Mouse (Mus musculus) layer of hippocampus, adult 8-10 months (tissue): ENCODE results near the gene Gm49450. TPM values are rescaled to one million over a fixed set of nuclear protein-coding genes. Genes with fewer than 3 reads are reported as not detected.

ENCODE experiments used
- DNase-seq, 2 experiments: peaks; one replicate each; pipeline ENCODE4 v3.0.0; 2022; ENCODE audit warnings: low spot score in 2 of 2
- total RNA-seq, 4 experiments: library from RNA; stranded (reverse); gene quantifications; 2 replicates each; pipeline ENCODE4 v1.2.4; 2022

Gm49450 gene
- total RNA-seq, 4 experiments from 2014 or later = not detected

DNA sequence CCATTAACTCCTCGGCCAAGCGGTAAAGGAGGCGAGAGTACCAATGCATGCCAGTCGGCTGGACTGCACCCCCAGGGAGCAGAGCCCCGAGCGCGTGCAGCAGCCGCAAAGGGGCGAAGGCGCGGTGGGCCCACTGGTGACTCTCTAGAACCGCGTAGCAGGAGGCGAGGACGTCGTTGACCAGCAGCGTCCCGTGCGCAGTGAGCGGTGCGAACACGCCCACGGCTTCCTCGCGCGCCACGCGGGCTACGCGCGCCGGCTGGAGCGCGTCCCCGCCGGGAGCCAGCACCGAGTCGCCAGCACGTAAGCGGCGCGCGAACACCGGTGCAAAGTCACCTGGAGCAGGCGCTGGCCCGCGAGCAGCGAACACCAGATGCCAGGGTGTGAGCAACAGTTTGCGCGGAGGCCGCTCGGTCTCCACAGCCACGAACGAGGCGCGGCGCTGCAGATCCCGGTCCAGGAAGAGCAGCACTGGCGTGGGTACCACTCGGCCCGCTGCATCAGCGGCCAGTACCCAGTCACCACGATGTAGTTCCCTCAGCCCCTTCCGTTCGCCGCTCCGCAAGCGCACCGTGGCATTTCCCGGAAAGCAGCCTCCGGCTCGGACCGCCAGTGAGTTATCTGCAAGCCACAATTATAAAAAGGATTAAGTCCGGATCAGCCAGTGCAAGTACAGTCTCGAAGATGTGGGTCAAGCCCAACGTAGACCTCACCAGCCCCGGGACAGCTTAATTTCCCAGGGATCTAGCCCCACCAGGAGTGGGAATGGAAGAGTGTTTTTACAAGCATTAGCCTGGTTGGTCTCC lies 59.2 kb downstream of the Gm49450 start, which contains the start of gene Rhebl1:
Gene Rhebl1, minus strand, starts transcription at position 601 of the 806 bp plus-strand sequence.
- no peak for DNase-seq

DNA sequence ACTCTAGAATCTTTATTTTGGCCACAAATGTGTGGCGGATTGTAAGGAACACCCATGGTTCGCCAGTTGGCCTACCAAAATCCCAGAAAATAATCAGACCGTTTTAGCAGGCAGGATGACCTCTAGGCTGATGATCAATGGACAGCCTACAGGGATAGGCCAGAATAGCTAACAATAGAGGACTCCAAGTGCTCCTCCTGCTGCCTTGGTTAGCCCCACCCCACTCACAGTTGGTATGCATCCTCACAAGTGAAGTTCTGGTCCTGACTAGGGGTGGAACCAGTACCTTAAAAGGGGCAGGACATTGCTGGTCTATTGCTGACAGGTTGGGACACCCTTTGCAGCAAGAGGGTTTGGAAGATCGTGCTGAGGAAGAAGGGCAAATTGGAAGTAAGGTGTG lies 60.3 kb downstream of the Gm49450 start:
- no peak for DNase-seq

- DNase-seq = peak; percentile 56 to 67
These were observed 61.3 kb downstream of the Gm49450 start for GRCm38 (mm10) chr15:98891907-98892606.

- no peak for DNase-seq
These were observed 62.1 kb downstream of the Gm49450 start for GRCm38 (mm10) chr15:98891198-98891742.

DNA sequence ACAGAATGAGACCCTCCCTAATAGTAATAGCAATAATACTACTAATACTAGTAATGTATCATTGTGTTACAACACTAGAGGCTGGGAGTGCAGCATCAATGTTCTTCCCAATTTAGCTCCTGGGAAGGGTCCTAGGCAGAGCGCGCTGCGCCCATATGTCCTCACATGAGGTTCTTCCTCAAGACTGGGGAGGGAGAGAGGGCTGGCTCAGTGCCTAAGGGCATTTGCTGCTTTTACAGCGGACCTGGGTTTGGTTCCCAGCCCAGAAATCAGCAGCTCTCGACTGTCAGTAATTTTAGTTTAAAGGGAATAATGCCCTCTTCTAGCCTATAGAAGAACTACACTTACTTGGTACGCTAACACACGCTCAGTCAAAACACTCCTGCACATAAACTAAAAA lies 65.8 kb downstream of the Gm49450 start:
- DNase-seq = no peak

- DNase-seq = no peak
These were observed 66.5 kb downstream of the Gm49450 start for GRCm38 (mm10) chr15:98886667-98887387.

GRCm38 (mm10) chr15:98884106-98884505 lies 69.2 kb downstream of the Gm49450 start:
- no peak for DNase-seq

DNA sequence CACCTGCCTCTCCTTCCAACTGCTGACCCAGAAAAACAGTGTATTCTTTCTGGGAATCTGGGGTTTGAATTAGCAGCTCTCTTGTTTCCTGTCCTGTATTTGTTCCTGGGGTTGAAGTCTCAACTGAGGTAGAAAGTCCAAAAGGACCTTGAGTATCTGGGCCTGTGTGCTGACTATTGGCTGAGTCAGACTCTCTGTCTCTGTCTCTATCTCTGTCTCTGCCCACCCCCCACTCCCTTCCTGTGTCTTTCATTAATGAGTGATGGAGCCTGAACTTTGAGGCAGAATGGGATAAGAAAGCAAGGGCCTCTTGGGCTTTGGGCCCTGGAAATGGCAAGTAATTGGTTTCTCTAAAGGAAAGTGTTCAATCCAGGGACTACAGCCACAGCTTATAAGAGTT lies 69.7 kb downstream of the Gm49450 start:
- no peak for DNase-seq

Other genes starting within 250 kb of the Gm49450 start
- 10 to 100 TPM in 1 of 4 experiments, 1 to 10 TPM in 3; 7.4 to 10.4 (median 8.4) TPM for gene Ccdc65, start 245.3 kb downstream of the Gm49450 start, total RNA-seq
- gene Fkbp11, start 225.4 kb downstream of the Gm49450 start, total RNA-seq = 1 to 10 TPM; 1.2 to 2.3 (median 1.5) TPM
- gene Arf3, start 190.3 kb downstream of the Gm49450 start, total RNA-seq = 100 to 1,000 TPM; 730 to 835 (median 787) TPM
- under 1 TPM; 0.16 to 0.59 (median 0.41) TPM for gene Wnt10b, start 175.4 kb downstream of the Gm49450 start, total RNA-seq
- gene Wnt1, start 163.7 kb downstream of the Gm49450 start, total RNA-seq = not detected
- gene Ddn, start 144.1 kb downstream of the Gm49450 start, total RNA-seq = 1,000 to 10,000 TPM; 1,258 to 1,383 (median 1,345) TPM
- 10 to 100 TPM; 49.0 to 55.2 (median 50.2) TPM for gene Prkag1, start 122.0 kb downstream of the Gm49450 start, total RNA-seq
- 10 to 100 TPM; 77.8 to 96.0 (median 89.6) TPM for gene Kmt2d, start 82.3 kb downstream of the Gm49450 start, total RNA-seq
- 10 to 100 TPM in 1 of 4 experiments, 1 to 10 TPM in 3; 4.9 to 10.4 (median 7.9) TPM for gene Rhebl1, start 59.0 kb downstream of the Gm49450 start, total RNA-seq
- under 1 TPM in 3 of 4 experiments, not detected in 1; 0.18 to 0.34 (median 0.23) TPM for gene Dhh, start 55.0 kb downstream of the Gm49450 start, total RNA-seq
- 10 to 100 TPM; 17.9 to 21.8 (median 19.6) TPM for gene Lmbr1l, start 35.3 kb downstream of the Gm49450 start, total RNA-seq
- 100 to 1,000 TPM; 488 to 526 (median 515) TPM for gene Tuba1b, start 19.0 kb downstream of the Gm49450 start, total RNA-seq
- gene Tuba1a, start 152 bp upstream of the Gm49450 start, total RNA-seq = 100 to 1,000 TPM; 800 to 882 (median 860) TPM
- gene Tuba1c, start 76.3 kb upstream of the Gm49450 start, total RNA-seq = 10 to 100 TPM; 47.7 to 64.5 (median 52.7) TPM
- 1 to 10 TPM in 3 of 4 experiments, under 1 TPM in 1; 0.96 to 1.9 (median 1.4) TPM for gene Prph, start 101.6 kb upstream of the Gm49450 start, total RNA-seq
- gene Troap, start 121.0 kb upstream of the Gm49450 start, total RNA-seq = under 1 TPM; 0.33 to 0.66 (median 0.46) TPM
- gene C1ql4, start 134.3 kb upstream of the Gm49450 start, total RNA-seq = under 1 TPM in 1 of 4 experiments, not detected in 3; 0.21 TPM
- under 1 TPM in 3 of 4 experiments, not detected in 1; 0.31 to 0.39 (median 0.34) TPM for gene Dnajc22, start 139.6 kb upstream of the Gm49450 start, total RNA-seq
- gene Spats2, start 172.4 kb upstream of the Gm49450 start, total RNA-seq = 10 to 100 TPM; 29.6 to 31.8 (median 30.0) TPM